Mouse (Mus musculus): ENCODE data around the gene Mlc1. TPM values are rescaled to one million over a fixed set of nuclear protein-coding genes. Genes with fewer than 3 reads are reported as not detected.

Gene Mlc1
- polyA plus RNA-seq, 1 experiment from 2014 or later = not detected

DNA sequence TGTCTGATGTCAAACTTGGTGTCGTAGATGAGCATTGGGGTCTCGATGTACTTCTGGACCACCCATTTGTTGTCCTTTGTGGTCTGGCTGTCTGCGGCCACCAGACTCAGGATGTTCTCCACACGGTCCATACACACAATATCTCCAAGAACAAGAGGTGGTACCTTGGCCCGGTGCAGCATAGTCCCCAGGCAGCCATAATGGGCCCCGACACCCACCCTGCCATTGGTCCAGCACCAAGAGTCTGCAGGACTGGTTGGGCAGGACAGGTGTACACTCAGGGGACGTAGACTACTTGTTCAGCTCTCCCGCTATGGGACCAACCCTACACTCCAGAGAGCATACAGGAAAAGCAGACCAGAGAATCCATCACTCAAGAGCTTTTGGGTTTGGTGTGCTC, 61.7 kb downstream of the Mlc1 start:
- no peaks in the 10 kb centered on the region for H3K36me3 ChIP-seq (ENCODE audit: inconsistent target)
- WGBS (ENCODE audit: missing documents) = 94% methylated on average over 8 of the region's 8 CpGs

DNA sequence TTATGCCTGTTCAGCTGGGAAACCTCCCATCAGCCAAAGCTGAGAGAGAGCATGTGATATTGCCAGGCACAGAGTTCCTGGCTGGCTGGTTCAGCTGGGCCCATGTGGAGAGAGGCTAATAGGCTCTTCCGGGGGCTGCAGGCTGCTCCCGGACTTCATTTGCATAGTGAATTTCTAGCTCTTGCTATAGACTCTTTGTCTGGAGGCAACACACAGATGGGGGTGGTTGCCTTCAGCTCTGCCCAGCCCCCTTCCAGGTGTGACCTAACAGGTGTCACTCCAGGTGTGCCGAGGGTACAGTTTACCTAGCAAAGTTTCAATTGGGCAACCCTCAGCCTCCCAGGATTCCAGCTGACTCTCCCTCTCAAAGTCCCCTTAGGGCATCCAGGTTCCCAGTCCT, 62.4 kb downstream of the Mlc1 start:
- H3K79me2 ChIP-seq (ENCODE audit: inconsistent target) = no peaks in the 10 kb centered on the region
- no peak overlapping the region for H3K4me3 ChIP-seq (ENCODE audit: inconsistent target)
- no peaks in the 10 kb centered on the region for H3K36me3 ChIP-seq (ENCODE audit: inconsistent target)
- 84% methylated on average over 3 of the region's 3 CpGs for WGBS (ENCODE audit: missing documents)
- H3K27ac ChIP-seq = no peak overlapping the region

More for the DNA sequence above, 61.7 kb downstream of the Mlc1 start:
- Histone ChIP-seq H3K4me3 (ENCODE audit: inconsistent target) (no peak overlapping the region), H3K27ac (no peak overlapping the region), H3K79me2 (ENCODE audit: inconsistent target) (no peaks in the 10 kb centered on the region)

DNA sequence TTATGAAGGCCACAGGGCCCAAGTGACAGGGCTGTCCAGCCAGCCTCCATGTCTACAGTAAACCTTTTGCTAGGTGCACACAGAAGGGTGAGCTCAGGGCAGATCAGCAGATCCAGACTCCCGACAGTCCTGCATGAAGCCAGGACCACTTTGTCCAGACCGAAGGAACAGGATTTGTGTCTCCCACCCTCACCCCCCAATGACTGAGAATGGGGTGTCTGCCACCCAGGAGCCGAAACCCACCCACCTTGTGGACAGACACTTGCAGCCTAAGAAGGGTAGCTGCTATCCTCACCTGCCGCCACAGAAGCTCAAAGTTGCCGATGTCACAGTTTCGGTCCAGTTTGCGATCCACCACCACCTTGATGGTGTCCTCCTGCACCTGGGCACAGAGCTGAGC, 63.8 kb downstream of the Mlc1 start:
- no peaks in the 10 kb centered on the region for H3K36me3 ChIP-seq (ENCODE audit: inconsistent target)
- no peak overlapping the region for H3K4me3 ChIP-seq (ENCODE audit: inconsistent target)
- WGBS (ENCODE audit: missing documents) = 89% methylated on average over 7 of the region's 7 CpGs
- H3K27ac ChIP-seq = no peak overlapping the region
- no peaks in the 10 kb centered on the region for H3K79me2 ChIP-seq (ENCODE audit: inconsistent target)

DNA sequence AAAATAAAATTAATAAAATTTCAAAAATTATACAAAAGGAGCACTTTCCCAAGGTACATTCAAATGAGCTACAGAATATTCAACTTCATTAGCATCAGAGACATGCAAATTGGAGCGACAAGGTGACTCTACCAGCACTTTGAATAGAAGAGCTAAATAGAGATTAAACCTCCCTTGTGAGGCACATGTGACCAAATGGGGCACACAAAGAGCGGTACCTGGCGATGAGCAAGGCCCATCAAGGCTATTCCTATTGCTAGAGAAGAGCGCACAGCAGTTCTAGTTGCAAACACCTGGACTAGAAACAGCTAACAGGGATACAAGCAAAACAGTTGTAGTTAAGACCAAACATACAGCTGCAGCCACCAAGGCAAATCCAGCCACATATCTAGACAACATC, 72.5 kb downstream of the Mlc1 start:
- 88% methylated on average over 4 of the region's 4 CpGs for WGBS (ENCODE audit: missing documents)
- Histone ChIP-seq H3K79me2 (ENCODE audit: inconsistent target) (no peaks in the 10 kb centered on the region), H3K4me3 (ENCODE audit: inconsistent target) (no peak overlapping the region), H3K27ac (no peak overlapping the region), H3K36me3 (ENCODE audit: inconsistent target) (no peaks in the 10 kb centered on the region)

Other genes starting within 250 kb of the Mlc1 start
- 24.4 to 27.9 TPM (median 25.9 TPM) in 3 replicates for gene Brd1, start 244.8 kb downstream of the Mlc1 start, polyA plus RNA-seq (2018)
- 10.9 to 13.5 TPM (median 12.4 TPM) in 3 replicates for gene Zbed4, start 227.3 kb downstream of the Mlc1 start, polyA plus RNA-seq (2018)
- gene Alg12, start 159.7 kb downstream of the Mlc1 start, polyA plus RNA-seq (2018) = 12.8 to 16.9 TPM (median 14.4 TPM) in 3 replicates
- 23.5 to 44.3 TPM (median 25.4 TPM) in 3 replicates for gene Creld2, start 159.4 kb downstream of the Mlc1 start, polyA plus RNA-seq (2018)
- gene Pim3, start 116.8 kb downstream of the Mlc1 start, polyA plus RNA-seq (2018) = 2.9 to 8.0 TPM (median 7.6 TPM) in 3 replicates
- gene Ttll8, start 24.6 kb downstream of the Mlc1 start, polyA plus RNA-seq (2018) = not detected in 3 replicates
- not detected in 3 replicates for gene Mov10l1, start 3.9 kb upstream of the Mlc1 start, polyA plus RNA-seq (2018)
- gene Panx2, start 80.7 kb upstream of the Mlc1 start, polyA plus RNA-seq (2018) = not detected in 3 replicates
- gene Trabd, start 96.1 kb upstream of the Mlc1 start, polyA plus RNA-seq (2018) = 23.0 to 34.3 TPM (median 32.0 TPM) in 3 replicates
- 8.4 to 19.1 TPM (median 10.8 TPM) in 3 replicates for gene Selenoo, start 110.1 kb upstream of the Mlc1 start, polyA plus RNA-seq (2018)
- 4.1 to 8.3 TPM (median 6.3 TPM) in 3 replicates for gene Tubgcp6, start 144.1 kb upstream of the Mlc1 start, polyA plus RNA-seq (2018)
- 3.9 to 7.2 TPM (median 5.5 TPM) in 3 replicates for gene Hdac10, start 149.7 kb upstream of the Mlc1 start, polyA plus RNA-seq (2018)
- gene Mapk12, start 161.7 kb upstream of the Mlc1 start, polyA plus RNA-seq (2018) = 0.09 TPM in 1 of 3 replicates, not detected in the others
- gene Mapk11, start 170.6 kb upstream of the Mlc1 start, polyA plus RNA-seq (2018) = 0.79 to 2.1 TPM (median 1.5 TPM) in 3 replicates
- 226 to 333 TPM (median 246 TPM) in 3 replicates for gene Plxnb2, start 201.8 kb upstream of the Mlc1 start, polyA plus RNA-seq (2018)
- 0.80 to 2.0 TPM (median 1.1 TPM) in 3 replicates for gene Dennd6b, start 217.5 kb upstream of the Mlc1 start, polyA plus RNA-seq (2018)
- gene Ppp6r2, start 232.5 kb upstream of the Mlc1 start, polyA plus RNA-seq (2018) = 15.7 to 23.8 TPM (median 17.1 TPM) in 3 replicates

Data from macrophage (primary cell).